Mouse (Mus musculus): ENCODE measurements at regions not wholly inside any gene's neighbourhood (a gene's known extent, or its start where the extent isn't known, plus 50 kb on each side); places are given as distances from the start of the nearest gene placed in this dataset.

- WGBS = 76% methylated on average over 5 of the region's 5 CpGs
- Histone ChIP-seq H3K27ac (ENCODE audit: insufficient read depth, low read depth, low read length) (no peak overlapping the region), H3K4me1 (ENCODE audit: control insufficient read depth, insufficient read depth, low read length) (no peaks in the 10 kb centered on the region)
Measured at GRCm38 (mm10) chr6:135449228-135449627, 86.9 kb downstream of the Emp1 start.

DNA sequence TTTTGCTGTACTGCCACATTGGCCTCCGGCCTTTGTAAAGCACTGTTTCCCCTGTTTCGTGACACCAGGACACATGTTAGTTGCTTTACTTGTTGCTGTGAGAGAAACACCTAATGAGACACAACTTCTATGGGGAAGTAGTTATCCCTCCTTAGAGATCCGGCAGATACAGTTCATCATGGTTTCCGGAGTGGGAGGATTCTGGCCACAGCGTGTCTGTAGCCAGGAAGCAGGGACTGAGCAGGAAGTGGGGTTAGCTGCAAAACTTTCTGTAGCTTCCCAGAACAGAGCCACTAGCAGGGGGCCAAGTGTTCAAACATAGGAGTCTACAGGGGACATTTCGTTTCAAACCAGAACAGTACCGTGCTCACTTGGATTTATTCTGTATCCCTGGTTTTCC lies 88.2 kb downstream of the Emp1 start:
- Histone ChIP-seq H3K27ac (ENCODE audit: insufficient read depth, low read depth, low read length) (no peak overlapping the region), H3K36me3 (ENCODE audit: control insufficient read depth, insufficient read depth, low read length) (no peaks in the 10 kb centered on the region), H3K4me1 (ENCODE audit: control insufficient read depth, insufficient read depth, low read length) (no peaks in the 10 kb centered on the region), H3K27me3 (replicated peaks; ENCODE audit: control insufficient read depth, insufficient read depth, low read length) (no peaks in the 10 kb centered on the region), H3K4me3 (ENCODE audit: insufficient read depth, low read depth, low read length) (no peak overlapping the region)
- no peak for TF ChIP-seq POLR2A (IDR thresholded peaks at IDR 0.05; ENCODE audit: low read depth, low read length)
- TF ChIP-seq CTCF (conservative IDR thresholded peaks at IDR 0.05; ENCODE audit: insufficient read depth, insufficient read length, low read depth, low read length) = no peak
- 66% methylated on average over 7 of the region's 7 CpGs for WGBS
- DNase-seq = no peak

More at GRCm38 (mm10) chr6:135449228-135449627, 86.9 kb downstream of the Emp1 start:
- Histone ChIP-seq H3K4me3 (ENCODE audit: insufficient read depth, low read depth, low read length) (no peak overlapping the region), H3K27me3 (replicated peaks; ENCODE audit: control insufficient read depth, insufficient read depth, low read length) (no peaks in the 10 kb centered on the region), H3K36me3 (ENCODE audit: control insufficient read depth, insufficient read depth, low read length) (no peaks in the 10 kb centered on the region)
- no peak for TF ChIP-seq CTCF (conservative IDR thresholded peaks at IDR 0.05; ENCODE audit: insufficient read depth, insufficient read length, low read depth, low read length)
- no peak for TF ChIP-seq POLR2A (IDR thresholded peaks at IDR 0.05; ENCODE audit: low read depth, low read length)
- no peak for DNase-seq

- WGBS = 92% methylated on average over 8 of the region's 8 CpGs
- H3K4me3 ChIP-seq (ENCODE audit: insufficient read depth, low read depth, low read length) = no peak overlapping the region
- no peak overlapping the region for H3K27ac ChIP-seq (ENCODE audit: insufficient read depth, low read depth, low read length)
- H3K27me3 ChIP-seq (replicated peaks; ENCODE audit: control insufficient read depth, insufficient read depth, low read length) = no peaks in the 10 kb centered on the region
- H3K4me1 ChIP-seq (ENCODE audit: control insufficient read depth, insufficient read depth, low read length) = no peaks in the 10 kb centered on the region
- no peak for TF ChIP-seq CTCF (conservative IDR thresholded peaks at IDR 0.05; ENCODE audit: insufficient read depth, insufficient read length, low read depth, low read length)
- no peak for TF ChIP-seq POLR2A (IDR thresholded peaks at IDR 0.05; ENCODE audit: low read depth, low read length)
- H3K36me3 ChIP-seq (ENCODE audit: control insufficient read depth, insufficient read depth, low read length) = no peaks in the 10 kb centered on the region
- DNase-seq = no peak
Measured at GRCm38 (mm10) chr6:135451165-135451797, 88.9 kb downstream of the Emp1 start.

- Histone ChIP-seq H3K36me3 (ENCODE audit: control insufficient read depth, insufficient read depth, low read length) (no peaks in the 10 kb centered on the region), H3K27me3 (replicated peaks; ENCODE audit: control insufficient read depth, insufficient read depth, low read length) (no peaks in the 10 kb centered on the region), H3K27ac (ENCODE audit: insufficient read depth, low read depth, low read length) (no peak overlapping the region), H3K4me1 (ENCODE audit: control insufficient read depth, insufficient read depth, low read length) (no peaks in the 10 kb centered on the region), H3K4me3 (ENCODE audit: insufficient read depth, low read depth, low read length) (no peak overlapping the region)
- no peak for DNase-seq
- no peak for TF ChIP-seq POLR2A (IDR thresholded peaks at IDR 0.05; ENCODE audit: low read depth, low read length)
- no peak for TF ChIP-seq CTCF (conservative IDR thresholded peaks at IDR 0.05; ENCODE audit: insufficient read depth, insufficient read length, low read depth, low read length)
- 98% methylated on average over 3 of the region's 3 CpGs for WGBS
Measured at GRCm38 (mm10) chr6:135453041-135453440, 90.7 kb downstream of the Emp1 start.

GRCm38 (mm10) chr6:135472495-135472894 lies 110.2 kb downstream of the Emp1 start:
- Histone ChIP-seq H3K27ac (ENCODE audit: insufficient read depth, low read depth, low read length) (no peak overlapping the region), H3K4me3 (ENCODE audit: insufficient read depth, low read depth, low read length) (no peak overlapping the region), H3K4me1 (ENCODE audit: control insufficient read depth, insufficient read depth, low read length) (no peaks in the 10 kb centered on the region), H3K27me3 (replicated peaks; ENCODE audit: control insufficient read depth, insufficient read depth, low read length) (no peaks in the 10 kb centered on the region), H3K36me3 (ENCODE audit: control insufficient read depth, insufficient read depth, low read length) (no peaks in the 10 kb centered on the region)
- 35% methylated on average over 6 of the region's 6 CpGs for WGBS
- DNase-seq = no peak
- TF ChIP-seq POLR2A (IDR thresholded peaks at IDR 0.05; ENCODE audit: low read depth, low read length) (no peak), CTCF (conservative IDR thresholded peaks at IDR 0.05; ENCODE audit: insufficient read depth, insufficient read length, low read depth, low read length) (no peak)

DNA sequence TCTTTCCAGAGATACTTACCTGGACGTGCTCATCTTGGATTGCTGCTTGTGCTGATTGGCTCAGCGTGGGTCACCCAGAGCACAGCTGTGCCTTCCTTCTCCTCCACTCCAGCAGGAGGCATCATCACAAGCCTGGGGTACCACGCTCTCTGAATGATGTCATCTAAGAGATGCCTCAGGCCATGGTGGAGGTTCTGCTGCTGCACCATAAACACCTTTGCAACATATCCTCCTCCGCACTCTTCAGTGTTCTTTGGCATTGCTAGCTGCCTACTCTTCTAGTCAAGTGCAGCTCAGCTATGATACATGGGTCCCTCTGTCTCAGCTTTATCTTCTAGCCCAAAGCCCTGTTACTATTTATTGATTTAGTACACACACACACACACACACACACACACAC lies 110.8 kb downstream of the Emp1 start:
- H3K27ac ChIP-seq (ENCODE audit: insufficient read depth, low read depth, low read length) = no peak overlapping the region
- no peaks in the 10 kb centered on the region for H3K27me3 ChIP-seq (replicated peaks; ENCODE audit: control insufficient read depth, insufficient read depth, low read length)
- 89% methylated on average over 4 of the region's 4 CpGs for WGBS
- no peaks in the 10 kb centered on the region for H3K4me1 ChIP-seq (ENCODE audit: control insufficient read depth, insufficient read depth, low read length)
- no peak for DNase-seq
- no peak overlapping the region for H3K4me3 ChIP-seq (ENCODE audit: insufficient read depth, low read depth, low read length)
- TF ChIP-seq POLR2A (IDR thresholded peaks at IDR 0.05; ENCODE audit: low read depth, low read length) = no peak
- no peak for TF ChIP-seq CTCF (conservative IDR thresholded peaks at IDR 0.05; ENCODE audit: insufficient read depth, insufficient read length, low read depth, low read length)
- no peaks in the 10 kb centered on the region for H3K36me3 ChIP-seq (ENCODE audit: control insufficient read depth, insufficient read depth, low read length)

DNA sequence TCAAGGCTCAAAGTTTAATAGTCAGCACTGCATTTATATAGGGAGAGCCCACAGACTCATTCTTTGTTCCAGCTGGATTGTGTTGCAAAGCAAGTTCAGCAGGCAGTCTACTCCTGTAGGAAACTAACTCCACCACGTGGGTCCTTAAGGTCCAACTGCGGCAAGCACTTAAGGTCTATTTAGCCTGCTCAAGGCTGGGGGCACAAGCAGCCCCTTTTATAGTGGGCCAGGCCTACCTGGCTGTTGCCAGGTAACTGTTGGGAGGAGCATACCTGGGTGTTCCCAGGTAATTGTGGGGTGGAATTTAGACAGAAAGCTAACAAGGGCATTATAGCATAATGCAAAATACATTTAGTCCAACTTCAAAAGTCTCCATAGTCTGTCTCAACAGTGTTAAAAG lies 126.5 kb downstream of the Emp1 start:
- TF ChIP-seq CTCF (conservative IDR thresholded peaks at IDR 0.05; ENCODE audit: insufficient read depth, insufficient read length, low read depth, low read length) (no peak), POLR2A (IDR thresholded peaks at IDR 0.05; ENCODE audit: low read depth, low read length) (no peak)

More for the DNA sequence above, 126.5 kb downstream of the Emp1 start:
- H3K36me3 ChIP-seq (ENCODE audit: control insufficient read depth, insufficient read depth, low read length) = no peaks in the 10 kb centered on the region
- H3K27me3 ChIP-seq (replicated peaks; ENCODE audit: control insufficient read depth, insufficient read depth, low read length) = no peaks in the 10 kb centered on the region
- H3K4me3 ChIP-seq (ENCODE audit: insufficient read depth, low read depth, low read length) = no peak overlapping the region
- no peak for DNase-seq
- H3K4me1 ChIP-seq (ENCODE audit: control insufficient read depth, insufficient read depth, low read length) = no peaks in the 10 kb centered on the region
- WGBS = 62% methylated on average over 2 of the region's 2 CpGs
- H3K27ac ChIP-seq (ENCODE audit: insufficient read depth, low read depth, low read length) = no peak overlapping the region
